Mouse (Mus musculus): ENCODE results near the gene Wdr70. TPM values are rescaled to one million over a fixed set of nuclear protein-coding genes. Genes with fewer than 3 reads are reported as not detected.
A peak's percentile ranks its signal among the peaks of the same experiment; 100 is the strongest.

The Wdr70 gene
- polyA plus RNA-seq, 1 experiment from 2014 or later, result 69.7 TPM

DNA sequence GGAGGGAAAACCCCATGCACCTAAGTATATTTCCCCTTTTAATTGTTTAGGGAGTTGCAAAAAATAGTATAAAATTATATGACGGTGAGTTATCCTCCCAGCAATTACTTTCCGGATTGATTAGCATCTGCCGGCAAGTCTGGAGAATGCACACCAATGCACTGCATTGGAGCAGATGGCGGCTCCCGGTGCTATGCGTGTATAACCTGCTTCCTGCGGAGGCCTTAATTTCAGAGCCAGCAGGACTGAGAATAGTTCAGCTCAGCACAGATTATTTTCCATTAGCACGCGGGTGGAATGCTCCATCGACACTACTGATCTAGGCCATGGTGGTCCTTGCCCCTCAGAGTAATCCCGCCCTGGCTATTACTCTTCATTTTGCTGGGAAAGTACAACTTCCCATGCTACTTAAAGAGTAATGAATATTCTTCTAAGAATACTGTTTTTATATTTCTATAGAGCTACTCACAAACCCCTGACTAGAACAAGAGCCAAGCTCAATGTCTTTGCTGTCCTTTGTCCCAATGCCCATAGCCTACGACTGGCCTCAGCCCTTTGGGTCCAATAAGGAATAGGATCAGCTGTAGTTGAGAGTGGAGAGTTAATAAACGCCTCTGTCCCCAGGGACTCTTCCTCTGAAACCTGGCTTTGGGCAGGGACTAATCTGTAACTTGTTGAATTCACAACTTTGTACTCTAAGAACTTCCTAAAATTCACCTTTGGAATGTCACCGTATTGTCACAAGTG lies 176.5 kb downstream of the Wdr70 start:
- WGBS, result 91% methylated on average over 14 of the region's 14 CpGs
- no peak overlapping the region for H3K9ac ChIP-seq (replicated peaks)
- no peak for ATAC-seq (ENCODE audit: low FRiP score, low read depth)

GRCm38 (mm10) chr15:7921124-7921523 lies 177.9 kb downstream of the Wdr70 start:
- 91% methylated on average over 6 of the region's 6 CpGs for WGBS
- peaks cover 8% of the 10 kb centered on the region; the same call in 1 of the 2 replicates for H3K36me3 ChIP-seq
- H3K27me3 ChIP-seq, result no peaks in the 10 kb centered on the region
- no peaks in the 10 kb centered on the region for H3K4me1 ChIP-seq
- H3K9ac ChIP-seq (replicated peaks), result no peak overlapping the region
- no peak for ATAC-seq (ENCODE audit: low FRiP score, low read depth)
- H3K9me3 ChIP-seq, result no peaks in the 10 kb centered on the region
- no peak overlapping the region for H3K27ac ChIP-seq (replicated peaks)
- no peak overlapping the region for H3K4me2 ChIP-seq (replicated peaks)
- no peak overlapping the region for H3K4me3 ChIP-seq

More for the DNA sequence above, 176.5 kb downstream of the Wdr70 start:
- Histone ChIP-seq H3K4me2 (replicated peaks) (no peak overlapping the region), H3K36me3 (peaks cover 8% of the 10 kb centered on the region; the same call in 1 of the 2 replicates), H3K9me3 (no peaks in the 10 kb centered on the region), H3K27me3 (no peaks in the 10 kb centered on the region), H3K4me1 (no peaks in the 10 kb centered on the region), H3K4me3 (no peak overlapping the region), H3K27ac (replicated peaks) (no peak overlapping the region)

DNA sequence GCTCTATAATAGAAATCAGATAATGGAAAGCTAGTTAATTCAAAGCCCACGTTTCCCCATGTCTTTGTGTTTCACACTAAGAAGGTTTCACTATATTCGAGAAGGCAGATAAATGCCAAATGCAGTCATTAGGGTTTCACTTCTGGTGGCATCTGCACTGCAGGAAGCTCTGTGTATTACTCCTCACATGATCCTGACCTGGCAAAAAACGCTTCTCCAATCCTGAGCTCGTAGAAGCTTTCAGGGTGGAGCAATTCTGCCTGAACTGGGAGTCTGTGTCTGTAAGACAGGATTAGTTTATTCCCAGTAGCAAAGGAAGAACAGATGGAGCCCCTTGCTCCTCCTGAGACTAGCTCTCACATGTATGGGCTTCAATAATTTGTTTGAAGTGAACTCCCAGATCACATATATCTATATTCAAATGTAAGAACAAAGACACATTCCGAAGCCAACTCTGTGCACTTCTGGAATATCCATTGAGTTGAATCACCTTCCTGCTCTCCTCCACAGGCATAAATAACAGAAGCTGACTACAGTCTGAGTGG lies 192.4 kb downstream of the Wdr70 start:
- 0 out of 2 replicates have a peak, but pooled peaks have one; percentile 66 for ATAC-seq (ENCODE audit: low FRiP score, low read depth)

DNA sequence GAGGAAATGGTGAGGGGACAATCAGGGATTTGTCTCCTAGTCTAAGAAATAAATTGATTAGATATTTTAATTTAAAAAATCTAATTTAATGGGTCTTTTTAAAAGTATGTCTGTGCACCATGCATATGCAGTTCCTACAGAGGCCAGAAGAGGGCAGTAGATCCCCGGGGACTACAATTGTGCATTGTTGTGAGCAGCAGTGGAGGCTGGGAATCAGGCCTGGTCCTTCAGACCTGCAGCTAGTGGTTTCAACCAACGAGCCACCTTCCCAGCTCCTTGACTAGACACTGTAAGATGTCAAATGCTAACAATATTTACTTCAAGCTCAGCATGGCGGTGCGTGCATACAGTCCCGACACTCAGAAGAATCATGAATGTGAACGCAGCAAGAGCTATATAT lies 199.7 kb downstream of the Wdr70 start:
- Histone ChIP-seq H3K9me3 (no peaks in the 10 kb centered on the region), H3K4me3 (no peak overlapping the region), H3K36me3 (no peaks in the 10 kb centered on the region), H3K27me3 (no peaks in the 10 kb centered on the region), H3K9ac (replicated peaks) (no peak overlapping the region), H3K4me1 (no peaks in the 10 kb centered on the region), H3K4me2 (replicated peaks) (no peak overlapping the region), H3K27ac (replicated peaks) (no peak overlapping the region)
- 95% methylated on average over 6 of the region's 6 CpGs for WGBS
- ATAC-seq (ENCODE audit: low FRiP score, low read depth), result no peak

More for the DNA sequence above, 192.4 kb downstream of the Wdr70 start:
- H3K36me3 ChIP-seq, result no peaks in the 10 kb centered on the region
- no peak overlapping the region for H3K4me3 ChIP-seq
- no peaks in the 10 kb centered on the region for H3K4me1 ChIP-seq
- no peaks in the 10 kb centered on the region for H3K9me3 ChIP-seq
- no peak overlapping the region for H3K27ac ChIP-seq (replicated peaks)
- H3K27me3 ChIP-seq, result no peaks in the 10 kb centered on the region
- no peak overlapping the region for H3K9ac ChIP-seq (replicated peaks)
- WGBS, result 60% methylated on average over 5 of the region's 5 CpGs
- H3K4me2 ChIP-seq (replicated peaks), result no peak overlapping the region

GRCm38 (mm10) chr15:7891547-7892282 lies 207.3 kb downstream of the Wdr70 start:
- Histone ChIP-seq H3K4me2 (replicated peaks) (no peak overlapping the region), H3K4me1 (peaks cover 27% of the 10 kb centered on the region), H3K9ac (replicated peaks) (no peak overlapping the region), H3K4me3 (no peak overlapping the region), H3K27ac (replicated peaks) (no peak overlapping the region), H3K9me3 (no peaks in the 10 kb centered on the region), H3K36me3 (no peaks in the 10 kb centered on the region), H3K27me3 (peaks cover 42% of the 10 kb centered on the region)
- 56% methylated on average over 9 of the region's 9 CpGs for WGBS
- no peak for ATAC-seq (ENCODE audit: low FRiP score, low read depth)

DNA sequence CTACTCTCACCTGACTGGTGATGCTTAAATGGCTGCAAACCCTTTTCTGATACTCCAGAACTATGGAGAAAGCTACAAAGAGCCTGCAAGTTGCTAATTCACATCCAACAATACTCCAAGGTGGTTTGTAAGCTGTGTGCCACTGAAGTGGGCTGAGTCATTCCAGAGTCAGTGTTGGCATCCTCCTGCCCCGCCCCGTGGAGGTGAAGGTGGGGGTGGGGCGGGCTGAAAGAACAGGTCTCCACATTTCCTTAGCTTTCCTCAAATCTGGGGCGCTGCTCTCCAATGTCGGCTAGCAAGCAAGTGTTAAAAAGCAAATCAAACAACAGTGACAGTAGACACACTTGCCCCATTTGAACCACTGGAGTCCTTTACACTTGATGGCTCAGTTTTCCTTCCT lies 208.7 kb downstream of the Wdr70 start:
- Histone ChIP-seq H3K27ac (replicated peaks) (no peak overlapping the region), H3K27me3 (peaks cover 52% of the 10 kb centered on the region), H3K9ac (replicated peaks) (no peak overlapping the region), H3K4me2 (replicated peaks) (no peak overlapping the region), H3K36me3 (no peaks in the 10 kb centered on the region), H3K4me1 (peaks cover 27% of the 10 kb centered on the region), H3K4me3 (no peak overlapping the region), H3K9me3 (no peaks in the 10 kb centered on the region)
- ATAC-seq (ENCODE audit: low FRiP score, low read depth), result no peak
- WGBS, result 67% methylated on average over 5 of the region's 5 CpGs

- H3K4me1 ChIP-seq, result peaks cover 27% of the 10 kb centered on the region
- H3K9me3 ChIP-seq, result no peaks in the 10 kb centered on the region
- no peak overlapping the region for H3K4me3 ChIP-seq
- peak; percentile 46 for ATAC-seq (ENCODE audit: low FRiP score, low read depth)
- H3K9ac ChIP-seq (replicated peaks), result no peak overlapping the region
- no peaks in the 10 kb centered on the region for H3K36me3 ChIP-seq
- peak overlapping the region; percentile 13; the same call in 1 of the 2 replicates for H3K4me2 ChIP-seq (replicated peaks)
- peaks cover 56% of the 10 kb centered on the region for H3K27me3 ChIP-seq
- 46% methylated on average over 5 of the region's 5 CpGs for WGBS
- no peak overlapping the region for H3K27ac ChIP-seq (replicated peaks)
Observed at GRCm38 (mm10) chr15:7889362-7889674, 209.7 kb downstream of the Wdr70 start.

GRCm38 (mm10) chr15:7888617-7889361 lies 210.2 kb downstream of the Wdr70 start:
- peaks cover 27% of the 10 kb centered on the region for H3K4me1 ChIP-seq
- H3K27me3 ChIP-seq, result peaks cover 56% of the 10 kb centered on the region
- H3K4me2 ChIP-seq (replicated peaks), result peak overlapping the region; percentile 13
- 22% methylated on average over 8 of the region's 8 CpGs for WGBS
- H3K4me3 ChIP-seq, result no peak overlapping the region
- ATAC-seq (ENCODE audit: low FRiP score, low read depth), result peak; percentile 84
- H3K9ac ChIP-seq (replicated peaks), result no peak overlapping the region
- peaks cover 3% of the 10 kb centered on the region; the same call in 1 of the 2 replicates for H3K36me3 ChIP-seq
- H3K27ac ChIP-seq (replicated peaks), result no peak overlapping the region
- no peaks in the 10 kb centered on the region for H3K9me3 ChIP-seq

DNA sequence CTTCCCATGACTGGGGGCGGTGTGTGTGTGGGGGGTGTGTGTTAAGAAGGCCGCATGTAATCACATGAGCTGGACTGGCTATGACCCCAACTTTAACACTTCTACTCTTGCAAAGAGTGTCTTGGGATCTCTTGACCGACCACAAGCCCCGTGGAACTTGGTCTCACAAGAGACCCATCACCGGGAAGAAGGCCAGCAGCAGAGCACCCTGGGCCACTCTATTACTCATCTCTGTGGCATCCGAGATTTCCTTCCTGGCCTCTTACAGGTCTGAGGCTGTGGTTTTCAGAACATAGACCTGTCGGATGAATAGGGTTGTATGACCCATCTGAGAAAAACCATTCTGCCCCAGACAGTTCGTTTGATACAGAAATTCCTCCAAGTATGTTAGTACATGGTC lies 212.4 kb downstream of the Wdr70 start:
- Histone ChIP-seq H3K36me3 (peaks cover 9% of the 10 kb centered on the region; the same call in 1 of the 2 replicates), H3K27me3 (peaks cover 44% of the 10 kb centered on the region), H3K9ac (replicated peaks) (no peak overlapping the region), H3K4me2 (replicated peaks) (no peak overlapping the region), H3K4me1 (peaks cover 19% of the 10 kb centered on the region), H3K4me3 (no peak overlapping the region), H3K9me3 (0 out of 2 replicates have a peak, but pooled peaks cover 2% of the 10 kb centered on the region), H3K27ac (replicated peaks) (no peak overlapping the region)
- ATAC-seq (ENCODE audit: low FRiP score, low read depth), result no peak
- 95% methylated on average over 8 of the region's 8 CpGs for WGBS

GRCm38 (mm10) chr15:7885106-7885505 lies 213.9 kb downstream of the Wdr70 start:
- Histone ChIP-seq H3K27ac (replicated peaks) (no peak overlapping the region), H3K4me1 (peaks cover 17% of the 10 kb centered on the region), H3K9ac (replicated peaks) (no peak overlapping the region), H3K36me3 (peaks cover 12% of the 10 kb centered on the region; the same call in 1 of the 2 replicates), H3K4me2 (replicated peaks) (no peak overlapping the region), H3K4me3 (no peak overlapping the region), H3K27me3 (peaks cover 46% of the 10 kb centered on the region), H3K9me3 (0 out of 2 replicates have a peak, but pooled peaks cover 3% of the 10 kb centered on the region)
- no peak for ATAC-seq (ENCODE audit: low FRiP score, low read depth)
- 31% methylated on average over 10 of the region's 10 CpGs for WGBS

- 0 out of 2 replicates have a peak, but pooled peaks cover 3% of the 10 kb centered on the region for H3K9me3 ChIP-seq
- no peak overlapping the region for H3K9ac ChIP-seq (replicated peaks)
- WGBS, result 93% methylated on average over 11 of the region's 11 CpGs
- no peak overlapping the region for H3K27ac ChIP-seq (replicated peaks)
- no peak overlapping the region for H3K4me2 ChIP-seq (replicated peaks)
- peaks cover 45% of the 10 kb centered on the region for H3K27me3 ChIP-seq
- no peak overlapping the region for H3K4me3 ChIP-seq
- H3K4me1 ChIP-seq, result peaks cover 9% of the 10 kb centered on the region
- ATAC-seq (ENCODE audit: low FRiP score, low read depth), result no peak
- peaks cover 12% of the 10 kb centered on the region; the same call in 1 of the 2 replicates for H3K36me3 ChIP-seq
Observed at GRCm38 (mm10) chr15:7884181-7884580, 214.8 kb downstream of the Wdr70 start.

Measured in midbrain, embryonic 12.5 days (tissue).